Mouse (Mus musculus): ENCODE measurements at regions not wholly inside any gene's neighbourhood (a gene's known extent, or its start where the extent isn't known, plus 50 kb on each side); places are given as distances from the start of the nearest gene placed in this dataset.
"Not testable (repeated sequence)": the region's sequence is repeated elsewhere in the genome, so short reads cannot be mapped to it uniquely, and the experiment has no call there.

DNA sequence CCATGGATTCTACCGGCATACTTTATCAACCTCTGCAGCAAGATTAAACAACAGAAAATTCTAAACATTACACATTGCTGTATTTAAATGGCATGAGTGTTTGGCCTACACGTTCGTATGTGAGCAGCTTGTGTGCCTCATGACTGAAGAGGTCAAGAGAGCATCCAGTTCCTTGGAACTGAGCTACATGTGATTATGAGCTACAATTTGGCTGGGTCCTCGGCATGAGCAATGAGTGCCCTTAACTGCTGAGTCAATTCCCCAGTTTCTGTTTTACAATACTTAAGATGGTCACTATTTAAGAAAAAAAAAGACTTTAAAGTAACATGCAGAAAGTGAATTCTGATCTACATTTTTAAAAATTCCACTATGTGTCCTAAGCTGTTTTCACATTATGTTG is 338.4 kb upstream of the Gpc6 start:
- DNase-seq = no peak

DNA sequence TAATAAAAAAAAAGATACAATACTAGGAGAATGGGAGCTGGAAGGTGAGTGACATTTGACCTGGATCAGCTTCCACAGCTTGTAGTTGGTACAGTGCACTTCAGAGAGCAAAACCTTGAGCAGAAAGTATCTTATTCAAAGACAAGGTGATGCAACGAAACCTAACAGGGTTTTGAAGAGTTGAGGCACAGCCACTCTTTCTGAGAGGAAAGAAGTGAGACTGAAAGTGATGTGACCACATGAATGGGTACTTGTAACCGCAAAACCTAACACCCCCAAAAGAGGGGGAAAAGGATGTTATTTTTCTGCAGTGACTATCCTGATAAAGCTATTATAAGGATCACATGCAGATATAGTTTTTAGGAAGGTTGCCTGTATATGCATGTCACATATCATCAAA is 335.6 kb upstream of the Gpc6 start:
- DNase-seq = no peak

DNA sequence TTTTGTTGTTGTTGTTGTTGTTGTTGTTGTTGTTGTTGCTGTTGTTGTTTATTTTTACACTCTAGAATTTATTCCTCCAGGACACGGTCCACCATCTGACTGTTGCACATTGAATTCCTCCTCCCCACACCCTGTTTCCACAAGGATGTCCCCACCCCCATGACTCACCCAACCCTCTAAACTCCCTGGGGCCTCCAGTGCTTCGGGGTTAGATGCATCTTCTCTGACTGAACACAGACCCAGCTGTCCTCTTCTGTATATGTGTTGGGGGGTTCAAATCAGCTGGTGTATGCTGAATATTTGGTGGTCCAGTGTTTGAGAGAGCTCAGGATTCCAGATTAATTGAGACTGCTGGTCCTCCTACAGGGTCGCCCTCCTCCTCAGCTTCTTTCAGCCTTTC is 335.0 kb upstream of the Gpc6 start:
- no peak for DNase-seq

DNA sequence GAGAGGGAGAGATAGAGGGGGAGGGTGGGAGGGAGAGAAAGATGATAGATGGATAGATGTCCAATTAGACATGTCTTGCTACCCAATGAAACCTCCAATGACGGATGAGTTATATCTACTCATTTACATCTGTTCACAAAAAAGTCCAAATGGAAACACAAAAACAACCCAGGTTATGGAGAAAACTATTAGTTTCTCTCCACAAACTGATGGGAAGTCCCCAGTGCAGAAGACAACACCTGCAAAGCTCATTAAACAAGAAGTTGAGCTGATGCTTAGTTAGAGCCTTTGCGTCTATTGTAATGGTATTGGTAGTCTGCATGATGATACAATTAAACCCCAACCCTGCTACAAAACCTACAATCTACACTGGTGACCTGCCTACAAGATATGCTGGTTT is 317.0 kb upstream of the Gpc6 start:
- no peak for DNase-seq

DNA sequence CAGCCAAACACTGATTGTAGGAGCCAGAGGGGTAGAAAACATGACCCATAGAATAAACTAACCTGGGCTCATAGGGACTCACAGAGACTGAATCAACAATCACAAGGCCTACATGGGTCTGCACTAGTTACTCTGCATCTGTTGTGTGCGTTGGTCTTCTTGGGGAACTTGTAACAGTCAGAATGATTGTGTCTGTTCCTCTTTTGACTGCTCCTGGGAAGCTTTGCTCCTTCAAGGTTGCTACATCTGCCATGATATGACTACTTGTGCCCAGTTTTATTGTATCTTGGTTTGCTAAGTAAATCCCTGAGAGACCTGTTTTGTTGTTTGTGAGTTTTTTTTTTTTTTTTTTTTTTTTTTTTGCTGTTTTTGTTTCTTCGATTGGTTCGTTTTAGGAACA is 313.9 kb upstream of the Gpc6 start:
- DNase-seq = no peak

DNA sequence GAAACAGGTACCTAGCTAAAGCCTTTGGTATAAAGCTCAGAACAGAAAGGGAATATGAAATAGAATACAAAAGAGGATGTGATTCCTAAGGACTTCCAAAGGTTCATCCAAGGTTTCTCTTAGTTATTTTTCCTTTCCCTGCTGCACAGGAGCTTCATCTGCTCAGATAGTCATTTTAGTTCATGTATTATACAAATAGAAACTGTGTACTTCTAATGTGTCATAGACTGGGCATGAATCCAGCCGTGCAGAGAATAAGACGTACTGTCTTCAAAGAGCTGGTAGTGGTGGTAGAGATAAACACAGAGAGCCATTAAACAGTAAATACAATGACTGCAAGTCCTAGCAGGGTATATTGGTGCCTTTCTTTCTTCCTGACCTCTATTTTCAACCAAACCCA is 292.9 kb upstream of the Gpc6 start:
- DNase-seq = no peak

DNA sequence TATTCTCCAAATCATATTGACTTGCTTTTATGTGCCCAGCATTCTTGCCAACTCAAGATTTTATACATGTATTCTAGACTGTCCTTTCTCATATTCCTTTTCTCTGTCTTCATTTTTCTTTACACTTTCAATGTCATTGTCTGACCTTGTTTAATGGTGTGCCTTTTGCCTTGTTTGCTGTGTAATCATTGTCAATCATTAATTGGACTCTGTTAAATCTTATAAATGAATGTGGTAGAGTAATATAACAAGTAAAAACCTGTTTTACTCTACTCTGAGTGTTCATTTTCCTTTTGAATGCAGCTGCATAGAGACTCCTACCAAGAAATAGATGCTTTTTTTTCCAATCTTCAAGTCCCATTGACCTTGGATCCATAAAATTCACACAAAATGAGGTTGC is 283.0 kb upstream of the Gpc6 start:
- DNase-seq = no peak

DNA sequence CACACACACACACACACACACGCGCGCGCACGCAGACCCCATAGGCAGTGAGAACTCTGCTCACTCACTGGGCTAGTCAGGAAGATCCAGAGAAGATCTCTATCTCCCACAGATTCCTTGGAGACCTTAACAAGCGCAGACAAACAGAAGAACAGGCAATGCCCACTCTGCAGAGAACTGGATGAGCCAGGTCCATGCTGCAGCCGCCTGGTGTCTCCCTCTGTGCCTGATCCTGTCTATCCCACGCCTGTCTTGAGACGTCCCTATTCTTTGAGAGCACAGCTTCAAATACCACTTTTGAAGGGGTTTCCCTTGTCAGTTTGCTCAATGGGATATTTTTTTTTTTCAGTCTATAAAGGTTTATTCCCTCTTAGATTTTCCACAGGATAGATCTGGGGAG is 273.2 kb upstream of the Gpc6 start:
- no peak for DNase-seq

DNA sequence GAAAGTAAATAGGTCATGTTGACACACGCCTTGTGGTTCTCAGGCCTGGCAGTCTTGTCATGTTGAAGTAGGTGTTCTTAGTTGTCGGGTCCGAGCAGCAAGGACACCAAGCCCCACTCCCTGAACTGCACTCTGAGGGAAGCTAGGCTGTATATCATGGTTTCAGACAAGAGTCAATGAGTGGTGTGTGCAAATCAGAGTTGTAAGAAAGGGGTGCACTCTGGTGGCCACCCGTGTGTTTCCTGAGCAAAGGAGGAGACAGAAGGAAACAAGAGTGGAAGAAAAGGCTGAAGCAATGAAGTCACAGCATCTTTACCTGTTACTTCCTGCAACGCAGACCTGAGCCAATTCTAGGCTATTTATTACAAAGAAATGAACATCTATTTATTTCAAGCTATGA is 241.2 kb upstream of the Gpc6 start:
- no peak for DNase-seq

DNA sequence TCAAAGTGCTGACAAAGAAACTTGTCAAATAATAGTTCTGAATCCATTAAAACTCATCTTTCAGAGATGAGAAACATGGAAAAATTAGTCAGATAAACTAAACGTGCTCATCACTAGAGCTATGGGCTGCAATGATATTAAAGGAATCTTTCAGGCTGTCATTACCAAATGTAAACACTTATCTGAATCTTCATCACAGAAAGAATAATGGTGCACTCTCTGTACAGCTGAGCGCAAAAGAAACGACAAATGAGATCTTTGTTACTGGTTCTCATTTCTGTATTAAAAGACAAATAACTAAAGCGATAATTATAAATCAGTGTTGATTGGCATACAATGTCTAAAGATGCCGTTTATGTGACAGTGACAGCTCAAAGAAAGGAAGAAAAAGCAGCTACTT is 227.4 kb upstream of the Gpc6 start:
- no peak for DNase-seq

DNA sequence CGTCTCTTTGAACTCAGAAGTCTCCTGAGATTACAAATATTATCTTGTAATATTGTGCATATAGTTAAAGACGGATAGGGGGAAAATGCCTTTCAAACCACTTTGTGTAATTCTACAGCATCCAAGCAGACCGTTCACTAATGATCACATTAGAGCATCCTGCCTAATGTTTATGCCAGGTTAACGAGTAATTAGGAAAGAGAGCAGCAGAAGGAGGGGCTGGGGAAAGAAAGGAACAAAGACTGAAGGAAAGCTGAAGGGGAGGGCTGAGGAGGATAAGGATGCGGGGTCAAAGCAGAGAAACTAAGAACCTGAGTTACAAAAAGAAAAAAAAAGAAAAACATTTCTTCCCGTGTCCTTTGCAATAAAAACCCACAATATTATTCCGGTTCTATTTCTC is 226.7 kb upstream of the Gpc6 start:
- no peak for DNase-seq

DNA sequence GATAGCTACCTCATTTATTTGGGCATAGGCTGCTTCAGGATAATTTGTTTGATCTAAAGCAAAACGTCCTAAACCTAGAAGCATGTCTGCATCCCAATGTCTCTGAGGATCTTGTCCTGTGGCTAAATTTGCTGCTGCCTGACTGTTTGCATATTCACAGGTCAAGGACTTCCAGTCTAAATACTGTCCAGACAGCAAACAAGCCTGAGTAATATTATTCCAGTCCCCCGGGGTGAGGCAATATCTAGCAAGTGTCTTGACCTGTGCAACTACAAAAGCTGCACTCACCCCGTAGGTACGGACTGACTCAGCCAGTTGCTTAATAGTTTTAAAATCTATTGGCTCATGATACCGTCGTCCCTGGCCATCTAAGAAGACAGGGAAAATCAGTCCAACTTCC is 190.5 kb upstream of the Gpc6 start:
- DNase-seq = not testable (repeated sequence)

DNA sequence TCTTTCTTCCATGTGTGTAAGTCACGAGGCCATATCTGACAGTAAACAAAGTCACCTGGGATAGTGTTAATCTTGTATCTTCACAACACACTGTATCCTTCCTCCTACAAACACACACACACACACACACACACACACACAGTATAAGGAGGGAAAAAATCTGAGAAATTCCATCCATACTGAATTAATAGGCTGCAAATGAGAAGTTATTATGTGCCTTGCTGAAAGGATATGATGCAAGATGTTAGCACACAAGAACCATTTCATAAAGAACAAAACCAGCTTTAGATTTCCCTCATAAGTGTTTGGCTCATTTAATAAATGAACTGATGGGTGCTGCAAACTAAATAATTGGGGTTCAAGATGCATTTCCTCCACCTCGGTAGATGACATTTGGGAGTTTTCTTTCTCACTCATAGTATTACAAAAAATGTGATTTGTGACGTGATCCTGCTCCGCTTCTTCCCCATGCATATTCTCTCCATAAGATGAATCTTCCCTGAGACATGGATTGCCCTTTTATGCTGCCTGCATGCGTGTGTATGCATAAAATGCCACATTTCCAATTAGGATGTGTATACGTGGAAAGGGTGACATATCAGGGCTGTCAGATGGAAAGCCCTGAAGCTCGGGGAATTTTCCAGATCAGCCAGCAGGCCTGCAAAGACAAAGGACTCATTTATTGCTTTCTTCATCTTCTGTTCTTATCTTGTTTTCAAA is 170.5 kb upstream of the Gpc6 start:
- DNase-seq = no peak

DNA sequence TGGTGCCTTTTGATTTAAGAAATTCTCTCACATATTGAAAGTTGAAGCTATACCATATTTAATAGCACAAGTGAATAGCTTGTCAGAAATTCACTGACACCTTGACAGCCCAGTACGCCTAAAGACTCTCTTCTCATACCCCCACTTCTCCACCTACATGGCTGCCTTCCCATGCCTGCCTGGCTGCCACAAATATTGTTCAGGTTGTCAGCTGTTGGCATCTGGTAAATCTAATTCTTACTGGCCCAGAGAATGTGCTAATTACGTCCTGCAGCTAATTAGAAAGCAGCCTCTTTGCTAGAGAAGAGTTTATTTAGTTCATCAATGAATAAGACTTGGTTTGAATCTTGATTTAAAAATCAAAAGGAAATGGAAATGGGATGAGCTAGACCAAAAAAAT is 163.7 kb upstream of the Gpc6 start:
- DNase-seq = no peak

DNA sequence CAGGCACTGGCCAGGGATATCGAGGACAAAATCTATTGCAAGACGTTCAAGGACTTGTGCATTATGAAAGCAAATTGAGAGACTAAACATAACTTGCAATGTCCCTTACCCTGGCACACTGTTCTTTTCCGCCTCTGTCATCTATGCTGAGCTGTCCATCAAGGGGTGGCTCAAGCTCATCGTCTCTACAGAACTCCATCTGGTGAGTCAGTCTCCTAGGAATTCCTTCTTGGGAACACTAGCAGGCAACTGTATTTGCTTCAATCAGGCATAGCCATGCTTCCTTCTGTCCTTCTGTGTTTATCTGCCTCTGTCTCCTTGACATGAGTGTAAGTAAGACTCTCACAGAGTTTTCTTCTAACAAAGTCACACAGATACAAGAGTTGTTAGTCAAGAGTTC is 154.0 kb upstream of the Gpc6 start:
- DNase-seq = no peak

DNA sequence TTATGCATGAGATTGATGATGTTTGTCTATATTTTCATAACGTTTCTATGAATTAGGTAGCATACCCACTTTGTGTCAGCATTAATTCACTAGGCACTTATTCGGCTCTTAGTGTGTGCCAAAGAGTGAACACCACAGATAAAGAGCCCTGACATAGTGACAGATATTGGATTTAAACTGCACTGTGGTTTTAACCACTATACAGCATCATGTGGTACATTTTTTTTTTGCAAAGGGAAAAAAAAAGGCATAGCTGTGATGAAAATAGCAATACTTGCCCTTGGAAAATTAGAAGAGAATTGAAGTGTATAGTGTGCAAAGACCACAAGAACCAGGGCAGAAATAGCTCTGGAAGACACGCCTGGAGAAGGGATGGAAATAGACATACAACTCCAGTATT is 153.4 kb upstream of the Gpc6 start:
- no peak for DNase-seq

DNA sequence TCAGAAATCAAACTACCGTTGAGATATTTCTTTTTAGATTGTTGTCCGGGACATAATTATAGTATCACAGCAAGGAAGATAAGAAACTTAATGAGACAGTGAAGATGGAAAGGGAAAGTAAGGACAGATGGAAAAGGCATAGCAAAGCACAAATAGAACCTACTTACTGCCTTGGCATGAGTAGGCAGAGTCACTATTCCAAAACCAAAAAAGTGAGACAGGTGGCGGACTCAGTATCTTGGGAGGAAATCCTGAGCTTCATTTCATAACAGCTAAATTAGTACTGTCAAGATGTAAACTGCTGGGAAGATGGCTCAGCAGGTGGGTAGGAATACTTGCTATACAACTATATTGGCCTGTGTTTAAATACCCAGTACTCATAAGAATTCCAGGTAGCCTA is 145.5 kb upstream of the Gpc6 start:
- peak; percentile 29 to 32 for DNase-seq

DNA sequence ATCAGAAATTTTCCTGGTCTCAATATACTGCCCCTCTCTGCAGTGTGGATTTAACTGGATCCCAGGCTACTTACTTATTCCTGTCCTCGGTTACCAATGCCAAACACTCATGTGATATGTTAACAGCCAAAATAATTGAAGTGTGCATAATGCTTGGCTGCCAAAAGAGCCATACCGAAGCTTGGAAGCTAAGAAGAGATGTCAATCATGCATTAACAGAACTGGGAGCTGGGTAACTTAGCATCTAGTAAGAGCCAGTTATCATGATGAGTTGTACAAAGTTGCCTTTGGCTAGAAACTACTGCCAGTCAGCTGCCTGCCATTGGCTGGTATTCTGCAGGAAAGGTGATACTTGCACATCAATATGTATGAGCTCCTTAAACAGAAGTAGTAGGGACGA is 141.3 kb upstream of the Gpc6 start:
- peak; percentile 37 to 42 for DNase-seq

DNA sequence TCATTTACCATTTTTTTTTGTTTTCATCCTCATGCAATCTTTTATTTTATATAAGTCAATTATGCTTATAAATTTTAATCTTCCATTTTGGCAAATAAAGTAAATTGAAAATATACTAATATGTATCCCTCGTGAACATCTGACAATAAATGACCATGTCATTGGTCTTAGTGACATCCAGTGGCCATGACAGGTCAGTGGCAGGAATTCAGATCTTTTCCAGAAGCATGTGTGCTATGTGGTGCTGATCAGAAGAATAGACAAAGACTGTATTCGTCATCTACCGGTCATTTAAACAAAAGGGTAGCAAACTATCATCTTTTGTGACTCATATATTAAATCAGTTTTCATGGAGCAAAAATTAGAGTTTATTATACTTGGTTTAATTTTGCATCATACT is 118.6 kb upstream of the Gpc6 start:
- DNase-seq = peak; percentile 18 to 38

DNA sequence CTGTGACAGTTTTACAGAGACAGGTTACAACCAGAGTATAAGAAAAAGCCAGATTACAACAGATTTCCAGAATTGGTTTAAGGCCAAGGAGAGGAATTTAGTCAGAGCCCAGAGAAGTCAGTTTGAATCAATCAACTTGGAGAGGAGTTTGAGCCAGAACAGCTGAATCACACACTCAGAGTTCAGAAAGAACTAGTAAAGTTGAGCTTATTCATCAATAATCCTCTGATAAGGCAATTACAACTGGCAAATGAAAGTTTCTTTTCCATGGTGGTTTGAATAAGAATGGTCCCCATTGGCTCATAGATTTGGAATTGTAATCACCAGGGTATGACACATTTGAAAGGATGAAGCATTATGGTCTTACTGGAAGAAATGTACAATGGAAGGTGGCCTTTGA is 116.5 kb upstream of the Gpc6 start:
- DNase-seq = no peak

DNA sequence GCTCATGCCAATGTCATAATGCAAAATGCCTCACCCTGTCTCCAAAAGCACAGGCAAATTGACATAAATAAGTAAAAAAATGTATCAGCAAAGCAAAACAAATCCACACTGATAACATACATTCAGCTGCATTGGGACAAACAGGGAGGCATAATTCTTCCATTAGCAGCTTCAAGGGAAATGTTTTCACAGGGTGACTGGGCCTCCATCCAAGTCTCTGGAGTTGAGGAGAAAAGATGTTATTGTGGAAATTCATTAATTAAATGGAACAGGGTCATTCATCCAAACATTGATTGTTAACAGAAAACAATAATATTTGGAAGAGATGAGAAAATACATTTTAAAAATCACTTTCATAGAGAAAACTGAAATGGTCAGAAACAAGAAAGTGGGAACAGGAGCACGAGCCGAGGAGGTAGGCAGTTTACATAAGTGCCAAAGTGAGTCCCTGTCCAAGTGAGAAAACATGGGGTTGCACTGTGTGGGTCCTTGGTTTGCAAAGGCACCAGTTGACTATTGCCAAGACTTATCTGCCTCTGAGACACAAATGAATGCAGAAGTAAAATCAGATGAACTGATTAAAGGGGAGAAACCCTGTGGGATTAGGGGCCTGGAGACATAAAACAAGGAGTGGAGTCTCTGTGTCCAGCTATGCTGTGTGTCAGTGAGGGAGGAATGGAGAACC is 114.3 kb upstream of the Gpc6 start:
- DNase-seq = peak; percentile 46 to 62

DNA sequence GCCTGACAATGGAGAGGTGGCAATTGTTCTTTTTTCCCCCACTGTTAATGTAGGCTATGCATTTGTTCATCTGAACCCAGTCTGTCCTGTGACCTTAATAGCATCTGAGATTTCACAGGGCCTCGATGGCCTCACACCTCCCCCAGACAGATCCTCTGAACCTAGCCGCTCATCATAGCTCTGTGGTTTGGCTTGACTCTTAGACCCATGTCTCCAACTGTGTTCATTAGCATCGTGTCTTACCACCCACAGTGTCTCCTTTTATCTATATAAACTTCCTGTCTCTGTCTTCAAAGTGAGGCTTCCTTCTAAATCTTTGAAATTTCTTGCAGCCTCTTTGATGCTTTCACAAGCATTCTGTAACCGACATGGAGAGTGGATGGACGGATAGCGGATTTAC is 87.9 kb upstream of the Gpc6 start:
- DNase-seq = no peak

DNA sequence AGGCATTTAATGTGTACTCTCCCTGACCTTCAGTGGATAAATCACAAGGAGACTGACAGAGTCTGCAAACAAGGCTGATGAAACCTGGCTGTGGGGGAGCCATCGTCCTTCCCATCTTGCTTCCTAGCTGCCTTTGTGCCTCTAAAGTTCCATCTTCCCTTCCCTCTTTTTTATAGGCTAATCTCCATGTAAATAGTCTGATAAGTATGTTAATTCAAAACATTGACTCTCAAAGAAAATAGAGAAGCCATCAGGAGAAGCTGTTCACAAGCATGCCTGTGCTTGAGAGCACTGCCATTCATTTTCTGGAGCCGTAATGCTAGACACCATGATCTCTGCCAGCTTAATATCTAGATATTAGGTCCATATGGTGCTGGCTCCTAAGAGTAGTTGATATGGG is 55.7 kb upstream of the Gpc6 start:
- no peak for DNase-seq

DNA sequence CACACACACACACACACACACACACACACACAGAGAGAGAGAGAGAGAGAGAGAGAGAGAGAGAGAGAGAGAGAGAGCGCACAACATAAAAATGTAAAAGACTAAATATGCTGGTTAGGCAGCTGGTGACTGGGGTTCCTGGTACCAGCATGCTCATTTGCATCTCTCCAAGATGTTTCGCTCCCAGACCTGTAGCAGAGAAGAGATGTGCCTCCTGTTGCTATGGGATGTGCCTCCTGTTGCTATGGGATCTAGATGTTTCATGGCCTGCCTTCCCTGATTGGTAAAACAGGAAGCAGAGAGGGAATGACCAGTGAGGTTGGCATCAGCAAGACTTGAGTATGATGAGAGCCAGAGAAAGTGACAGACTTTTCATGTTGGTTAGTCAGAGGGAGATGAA is 55.1 kb upstream of the Gpc6 start:
- DNase-seq = no peak
